Mouse (Mus musculus) hindbrain, postnatal 0 days (tissue): ENCODE measurements around the gene Rad23b. TPM values are rescaled to one million over a fixed set of nuclear protein-coding genes. Genes with fewer than 3 reads are reported as not detected.
"Not testable (repeated sequence)": the region's sequence is repeated elsewhere in the genome, so short reads cannot be mapped to it uniquely, and the experiment has no call there.

Source experiments
- ATAC-seq: fragments of 200-750 bp; cut with Nextera tagmentation; 2 replicates; pipeline ENCODE4 v1.8.0; 2017; ENCODE audit warnings: mild to moderate bottlenecking, moderate TSS enrichment, moderate library complexity
- DNase-seq: peaks from one replicate; pipeline ENCODE4 v3.0.0-alpha.2; 2015; ENCODE audit warnings: low spot score
- H3K27ac ChIP-seq: fragments of 300-500 bp; sonication (generic); 2 replicates; pipeline ENCODE4 v1.5.1; 2014; ENCODE audit warnings: mild to moderate bottlenecking
- H3K27me3 ChIP-seq: fragments of 300-500 bp; sonication (generic); 2 replicates; pipeline ENCODE4 v1.6.1; 2014; ENCODE audit warnings: low read length, mixed read lengths; ENCODE audit not compliant: insufficient read depth
- H3K36me3 ChIP-seq: fragments of 300-500 bp; sonication (generic); 2 replicates; pipeline ENCODE4 v1.6.1; 2014; ENCODE audit warnings: low read length, mixed read lengths; ENCODE audit not compliant: insufficient read depth
- H3K4me1 ChIP-seq: fragments of 300-500 bp; sonication (generic); 2 replicates; pipeline ENCODE4 v1.6.1; 2014; ENCODE audit warnings: antibody characterized with exemption, low read length, mixed read lengths; ENCODE audit not compliant: insufficient read depth
- H3K4me2 ChIP-seq: fragments of 300-500 bp; sonication (generic); 2 replicates; pipeline ENCODE4 v1.6.1; 2014; ENCODE audit warnings: low read depth, mild to moderate bottlenecking, low read length, moderate library complexity, mixed read lengths
- H3K4me3 ChIP-seq: fragments of 300-500 bp; sonication (generic); 2 replicates; pipeline ENCODE4 v1.5.1; 2014; ENCODE audit warnings: low read length
- H3K9ac ChIP-seq: fragments of 300-500 bp; sonication (generic); replicated peaks from 2 replicates; pipeline ENCODE4 v1.6.1; 2014; ENCODE audit warnings: mild to moderate bottlenecking, low read length, moderate library complexity, mixed read lengths
- H3K9me3 ChIP-seq: fragments of 300-500 bp; sonication (generic); 2 replicates; pipeline ENCODE4 v1.6.1; 2016; ENCODE audit warnings: low read length, mixed read lengths
- CTCF ChIP-seq: IDR thresholded peaks from 2 replicates; pipeline ENCODE4 v1.5.1; 2016; ENCODE audit warnings: antibody characterized with exemption, control low read depth, low read depth
- WGBS: fragments of 180-500 bp; shearing (Covaris S2); extraction: QIAGEN DNeasy Blood & Tissue Kit; methylation state at CpG from one replicate; pipeline ENCODE4 v1.1.7; 2014; 5-methylcytosine and 5-hydroxymethylcytosine counted together
- polyA plus RNA-seq: library from polyadenylated mRNA; unstranded; fragments of >200 nt; fragmentation: Nextera tagmentation; extraction: Ambion mirVana; gene quantifications from 2 replicates; pipeline ENCODE4 v1.2.1, GENCODE M21; 2015
- total RNA-seq: library from RNA; depleted of rRNA; stranded (reverse); fragments of >200 nt; gene quantifications from 2 replicates; pipeline ENCODE4 v1.2.3, GENCODE M21; 2014; rRNA removed

Gene Rad23b
- total RNA-seq (282 and 307 TPM in 2 replicates), polyA plus RNA-seq (86.5 and 97.4 TPM in 2 replicates)

GRCm38 (mm10) chr4:55349452-55350218 is at the start of gene Rad23b:
Gene Rad23b, plus strand, starts transcription at chr4:55350043.
- Histone ChIP-seq H3K27me3 (no peaks in the 10 kb centered on the region), H3K4me3 (peak within 1 kb of the TSS; percentile 96), H3K36me3 (no peaks in the 10 kb centered on the region), H3K27ac (peak within 1 kb of the TSS; percentile 95), H3K9me3 (no peaks in the 10 kb centered on the region), H3K9ac (peak within 1 kb of the TSS; percentile 96), H3K4me1 (peaks cover 5% of the 10 kb centered on the region; the same call in 1 of the 2 replicates), H3K4me2 (peak within 1 kb of the TSS; percentile 72)
- peak; percentile 100 for DNase-seq
- peak; percentile 54 for TF ChIP-seq CTCF
- ATAC-seq = peak; percentile 99
- WGBS = under 1% methylated on average over 77 of the region's 77 CpGs

DNA sequence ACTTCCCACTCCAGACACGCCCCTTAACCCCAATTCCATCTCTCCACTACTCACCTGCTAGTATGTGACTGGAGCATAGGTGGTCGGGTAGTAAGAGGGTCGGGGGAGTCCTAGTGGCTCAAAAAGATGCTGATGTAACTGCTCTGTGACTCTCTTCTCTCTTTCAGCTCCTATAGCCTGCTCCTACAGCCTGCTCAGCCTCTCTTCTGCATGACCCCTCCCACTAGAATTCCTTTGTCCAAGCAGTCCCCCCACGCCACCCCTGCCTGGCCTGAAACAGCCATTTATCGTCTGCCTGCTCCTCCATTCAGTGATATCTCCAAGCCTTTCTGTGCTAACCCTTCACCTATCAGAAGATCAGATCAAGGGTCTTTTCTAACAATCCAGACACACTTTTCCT is 45.7 kb upstream of the Rad23b start:
- H3K9ac ChIP-seq = no peak overlapping the region
- H3K36me3 ChIP-seq = no peaks in the 10 kb centered on the region
- no peak for TF ChIP-seq CTCF
- no peak overlapping the region for H3K4me3 ChIP-seq
- DNase-seq (no peak), ATAC-seq (no peak)
- no peaks in the 10 kb centered on the region for H3K4me1 ChIP-seq
- H3K27me3 ChIP-seq = no peaks in the 10 kb centered on the region
- WGBS = 80% methylated on average over 5 of the region's 5 CpGs
- no peak overlapping the region for H3K27ac ChIP-seq
- no peaks in the 10 kb centered on the region for H3K9me3 ChIP-seq
- no peak overlapping the region for H3K4me2 ChIP-seq

DNA sequence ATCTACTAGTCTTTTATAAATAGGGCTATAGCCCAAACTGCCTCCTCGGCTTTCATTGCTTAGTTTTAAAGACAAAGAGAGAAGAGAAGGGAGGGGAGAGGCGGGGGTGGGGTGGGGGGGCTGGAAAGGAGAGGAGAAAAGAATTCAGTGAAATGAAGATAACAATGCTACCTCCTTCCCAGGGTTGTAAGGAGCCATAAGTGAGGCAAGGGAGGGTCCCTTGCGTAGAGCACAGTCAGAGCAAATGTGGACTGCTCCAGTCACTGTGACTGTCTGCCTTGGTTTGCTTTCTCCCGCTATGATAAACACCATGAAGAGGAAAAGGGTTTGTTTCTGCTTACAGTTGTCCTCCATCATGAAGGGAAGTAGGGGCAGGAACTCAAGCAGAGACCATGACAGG is 43.2 kb upstream of the Rad23b start:
- no peak for DNase-seq
- no peak for TF ChIP-seq CTCF
- H3K9me3 ChIP-seq = no peaks in the 10 kb centered on the region
- no peak overlapping the region for H3K9ac ChIP-seq
- ATAC-seq = no peak
- H3K27me3 ChIP-seq = no peaks in the 10 kb centered on the region
- 70% methylated on average over 4 of the region's 4 CpGs for WGBS
- H3K27ac ChIP-seq = no peak overlapping the region
- no peak overlapping the region for H3K4me3 ChIP-seq
- H3K36me3 ChIP-seq = no peaks in the 10 kb centered on the region
- H3K4me1 ChIP-seq = no peaks in the 10 kb centered on the region
- no peak overlapping the region for H3K4me2 ChIP-seq

- DNase-seq = peak; percentile 46
- Histone ChIP-seq H3K9ac (no peak overlapping the region), H3K36me3 (no peaks in the 10 kb centered on the region), H3K27me3 (no peaks in the 10 kb centered on the region), H3K4me3 (no peak overlapping the region), H3K9me3 (no peaks in the 10 kb centered on the region), H3K27ac (no peak overlapping the region), H3K4me2 (no peak overlapping the region), H3K4me1 (no peaks in the 10 kb centered on the region)
- ATAC-seq = no peak
- TF ChIP-seq CTCF = 0 out of 2 replicates have a peak, but pooled peaks have one; percentile 9
- 36% methylated on average over 4 of the region's 4 CpGs for WGBS
Observed at GRCm38 (mm10) chr4:55316726-55317125, 33.1 kb upstream of the Rad23b start.

DNA sequence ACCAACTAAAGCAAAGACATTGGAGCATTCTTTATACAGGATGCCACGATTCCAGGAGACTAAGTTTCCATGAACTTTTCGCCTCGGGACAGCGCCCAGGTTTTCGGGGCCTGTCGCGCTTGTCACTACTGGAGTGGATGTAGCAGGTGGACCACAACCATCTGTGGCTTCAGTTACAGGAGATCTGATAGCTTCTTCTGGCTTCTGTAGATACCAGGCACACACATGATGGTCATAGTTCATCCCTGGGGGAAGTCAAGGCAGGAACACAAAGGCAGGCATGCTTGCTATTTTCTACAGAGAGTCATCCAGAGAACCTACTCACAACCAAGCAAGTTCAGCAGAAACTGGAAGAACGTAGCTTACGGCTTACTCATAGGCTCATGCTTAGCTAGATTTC is 31.5 kb upstream of the Rad23b start:
- not testable (repeated sequence) for H3K9me3 ChIP-seq, H3K27me3 ChIP-seq, H3K9ac ChIP-seq, DNase-seq, H3K27ac ChIP-seq, H3K4me2 ChIP-seq, H3K4me3 ChIP-seq, ATAC-seq, H3K36me3 ChIP-seq, H3K4me1 ChIP-seq
- WGBS = 96% methylated on average over 9 of the region's 9 CpGs

GRCm38 (mm10) chr4:55325786-55326518 is 23.9 kb upstream of the Rad23b start:
- no peak for ATAC-seq
- no peak overlapping the region for H3K9ac ChIP-seq

GRCm38 (mm10) chr4:55327508-55327907 is 22.3 kb upstream of the Rad23b start:
- no peak overlapping the region for H3K27ac ChIP-seq
- no peaks in the 10 kb centered on the region for H3K27me3 ChIP-seq
- no peak overlapping the region for H3K4me2 ChIP-seq
- no peak overlapping the region for H3K4me3 ChIP-seq
- no peaks in the 10 kb centered on the region for H3K9me3 ChIP-seq
- DNase-seq (no peak), ATAC-seq (no peak)
- H3K4me1 ChIP-seq = no peaks in the 10 kb centered on the region
- H3K36me3 ChIP-seq = no peaks in the 10 kb centered on the region
- 78% methylated on average over 4 of the region's 4 CpGs for WGBS
- H3K9ac ChIP-seq = no peak overlapping the region
- no peak for TF ChIP-seq CTCF

More at GRCm38 (mm10) chr4:55325786-55326518, 23.9 kb upstream of the Rad23b start:
- Histone ChIP-seq H3K4me1 (no peaks in the 10 kb centered on the region), H3K27ac (no peak overlapping the region), H3K4me3 (no peak overlapping the region), H3K4me2 (no peak overlapping the region), H3K27me3 (no peaks in the 10 kb centered on the region), H3K36me3 (no peaks in the 10 kb centered on the region), H3K9me3 (no peaks in the 10 kb centered on the region)
- no peak for TF ChIP-seq CTCF
- WGBS = 63% methylated on average over 4 of the region's 4 CpGs
- DNase-seq = no peak
